Mouse (Mus musculus): ENCODE data around the gene Klhl11. TPM values are rescaled to one million over a fixed set of nuclear protein-coding genes. Genes with fewer than 3 reads are reported as not detected.

Klhl11 gene
- polyA plus RNA-seq, 1 experiment from 2014 or later: 10.9 TPM

DNA sequence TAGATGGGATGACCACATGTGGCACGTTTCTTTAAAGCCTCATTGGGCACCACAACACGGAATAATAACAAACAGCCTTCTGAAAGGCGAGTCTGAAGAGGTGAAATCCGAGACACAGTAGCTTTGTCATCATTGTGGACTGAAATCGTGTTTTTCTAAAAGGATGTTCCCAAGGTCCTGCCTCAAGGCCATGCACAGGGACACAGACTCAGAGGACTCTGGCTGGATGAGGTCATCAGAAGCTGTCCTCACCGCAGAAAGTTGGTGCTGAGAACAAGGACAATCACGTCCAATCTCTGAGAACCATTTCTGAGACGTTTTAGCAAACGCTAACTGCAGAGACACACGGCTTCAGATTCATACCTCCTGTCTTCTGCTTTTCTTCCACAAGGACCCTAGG, 41.2 kb upstream of the Klhl11 start:
- no peak overlapping the region for H3K27ac ChIP-seq (ENCODE audit: low read depth)
- DNase-seq: no peak
- ATAC-seq (ENCODE audit: insufficient read depth): no peak
- no peaks in the 10 kb centered on the region for H3K4me1 ChIP-seq (ENCODE audit: insufficient read depth)
- H3K4me2 ChIP-seq: no peak overlapping the region
- H3K9ac ChIP-seq: no peak overlapping the region
- WGBS: 77% methylated on average over 10 of the region's 10 CpGs
- no peaks in the 10 kb centered on the region for H3K9me3 ChIP-seq (ENCODE audit: low read depth, low read length)
- H3K27me3 ChIP-seq (ENCODE audit: insufficient read depth, low read length): no peaks in the 10 kb centered on the region
- peaks cover 91% of the 10 kb centered on the region for H3K36me3 ChIP-seq (ENCODE audit: insufficient read depth)
- H3K4me3 ChIP-seq (ENCODE audit: low read depth, low read length): no peak overlapping the region
- no peak for TF ChIP-seq CTCF (IDR thresholded peaks at IDR 0.05; ENCODE audit: low read depth)

DNA sequence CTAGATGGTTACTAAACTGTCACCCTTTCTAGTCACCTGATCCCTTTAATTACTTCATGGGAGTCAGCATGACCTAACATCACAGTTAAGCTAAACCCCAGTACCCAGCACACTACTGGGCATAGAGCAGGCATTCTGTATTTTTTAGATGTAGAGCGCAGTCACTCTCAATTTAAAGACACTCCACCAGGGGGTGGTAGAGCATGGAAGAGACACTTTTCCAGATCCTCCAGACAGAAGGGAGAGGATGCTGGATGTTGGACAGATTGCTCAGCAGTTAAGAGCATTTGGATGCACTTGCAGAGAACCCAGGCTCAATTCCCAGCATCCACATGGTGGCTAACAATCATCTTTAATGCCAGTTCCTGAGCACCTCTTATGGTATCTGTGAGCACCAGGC, 39.8 kb upstream of the Klhl11 start:
- peak; percentile 57 for TF ChIP-seq CTCF (IDR thresholded peaks at IDR 0.05; ENCODE audit: low read depth)
- Histone ChIP-seq H3K27ac (ENCODE audit: low read depth) (no peak overlapping the region), H3K4me2 (no peak overlapping the region), H3K27me3 (ENCODE audit: insufficient read depth, low read length) (no peaks in the 10 kb centered on the region), H3K4me3 (ENCODE audit: low read depth, low read length) (no peak overlapping the region), H3K4me1 (ENCODE audit: insufficient read depth) (no peaks in the 10 kb centered on the region), H3K9me3 (ENCODE audit: low read depth, low read length) (no peaks in the 10 kb centered on the region), H3K36me3 (ENCODE audit: insufficient read depth) (peaks cover 87% of the 10 kb centered on the region), H3K9ac (no peak overlapping the region)
- 87% methylated on average over 1 of the region's 1 CpGs for WGBS
- ATAC-seq (ENCODE audit: insufficient read depth): no peak
- peak; percentile 57 for DNase-seq

DNA sequence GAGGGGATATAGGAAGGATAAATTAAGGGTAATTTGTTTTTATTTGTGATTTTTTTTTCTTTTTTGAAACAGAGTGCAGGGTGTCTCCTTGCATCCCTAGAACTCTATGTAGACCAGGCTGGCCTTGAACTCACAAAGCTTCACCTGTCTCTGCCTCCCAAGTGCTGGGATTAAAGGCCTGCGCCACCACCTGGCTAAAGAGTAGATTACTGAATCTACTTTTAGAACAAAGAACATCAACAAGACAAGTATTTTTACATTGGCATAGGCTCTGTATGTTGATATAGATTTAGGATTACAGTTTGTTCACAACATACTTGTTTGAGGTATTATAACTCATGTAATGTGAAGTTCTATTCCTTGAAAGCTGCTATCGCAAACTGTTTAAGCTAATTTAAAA, 38.0 kb upstream of the Klhl11 start:
- no peak for DNase-seq
- WGBS: 94% methylated on average over 2 of the region's 2 CpGs
- TF ChIP-seq CTCF (IDR thresholded peaks at IDR 0.05; ENCODE audit: low read depth): no peak
- Histone ChIP-seq H3K4me2 (no peak overlapping the region), H3K9me3 (ENCODE audit: low read depth, low read length) (no peaks in the 10 kb centered on the region), H3K36me3 (ENCODE audit: insufficient read depth) (peaks cover 86% of the 10 kb centered on the region), H3K4me1 (ENCODE audit: insufficient read depth) (no peaks in the 10 kb centered on the region), H3K27ac (ENCODE audit: low read depth) (no peak overlapping the region), H3K27me3 (ENCODE audit: insufficient read depth, low read length) (no peaks in the 10 kb centered on the region), H3K4me3 (ENCODE audit: low read depth, low read length) (no peak overlapping the region), H3K9ac (no peak overlapping the region)
- no peak for ATAC-seq (ENCODE audit: insufficient read depth)

DNA sequence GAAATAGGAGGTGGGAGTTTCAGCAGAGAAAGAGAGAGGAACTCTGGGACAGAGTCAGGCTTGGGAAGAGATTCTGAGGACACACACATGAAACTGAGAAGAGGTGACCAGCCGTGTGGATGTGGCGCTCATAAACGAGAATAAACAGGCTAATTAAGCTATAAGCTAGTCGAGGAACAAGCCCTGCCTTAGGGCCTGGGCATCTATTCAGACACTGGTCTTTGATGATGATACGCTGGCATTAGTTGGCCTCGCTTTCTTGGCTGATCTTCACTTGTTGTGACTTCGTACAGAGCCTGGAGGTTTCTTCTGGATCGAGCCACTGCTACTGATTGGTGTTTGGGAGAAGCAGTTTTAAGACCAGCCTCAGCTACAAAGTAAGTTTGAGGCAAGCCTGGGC, 33.5 kb upstream of the Klhl11 start:
- ATAC-seq (ENCODE audit: insufficient read depth) (no peak), DNase-seq (no peak)
- H3K36me3 ChIP-seq (ENCODE audit: insufficient read depth): peaks cover 87% of the 10 kb centered on the region
- H3K4me1 ChIP-seq (ENCODE audit: insufficient read depth): no peaks in the 10 kb centered on the region
- H3K4me3 ChIP-seq (ENCODE audit: low read depth, low read length): no peak overlapping the region
- no peak overlapping the region for H3K4me2 ChIP-seq
- H3K9me3 ChIP-seq (ENCODE audit: low read depth, low read length): no peaks in the 10 kb centered on the region
- WGBS: 94% methylated on average over 8 of the region's 8 CpGs
- H3K9ac ChIP-seq: no peak overlapping the region
- H3K27ac ChIP-seq (ENCODE audit: low read depth): no peak overlapping the region
- H3K27me3 ChIP-seq (ENCODE audit: insufficient read depth, low read length): no peaks in the 10 kb centered on the region
- TF ChIP-seq CTCF (IDR thresholded peaks at IDR 0.05; ENCODE audit: low read depth): no peak

DNA sequence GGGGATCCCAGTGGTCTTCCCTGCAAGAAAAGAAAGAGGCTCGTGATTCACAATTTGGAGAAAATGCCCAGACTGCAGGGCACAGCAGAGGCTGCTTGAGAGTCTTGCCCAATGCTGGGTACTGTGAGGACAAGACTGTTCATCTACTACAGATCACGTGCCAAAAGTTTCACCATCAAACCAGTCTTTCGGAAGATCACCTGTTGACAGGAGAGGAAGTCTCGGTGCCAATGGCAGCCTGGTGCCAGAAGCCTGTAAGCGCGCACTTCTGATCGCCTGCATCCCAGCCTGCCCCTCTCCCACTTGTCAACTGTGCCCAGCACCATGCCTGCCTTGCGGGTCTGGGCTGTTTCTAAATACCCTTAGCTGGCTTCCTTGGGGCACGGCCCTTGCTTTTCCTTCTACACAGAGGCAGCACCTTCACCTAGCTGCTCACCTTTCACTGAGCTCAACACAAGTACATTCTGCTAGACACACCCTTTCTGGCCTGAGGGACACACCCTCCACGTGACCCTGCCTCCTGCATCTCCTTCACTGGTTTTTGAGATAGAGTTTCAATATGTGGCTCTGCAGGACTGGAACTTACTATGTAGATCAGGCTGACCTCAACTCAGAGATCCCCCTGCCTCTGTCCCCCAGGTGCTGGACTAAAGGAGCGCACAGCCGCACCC, 32.6 kb upstream of the Klhl11 start:
- Histone ChIP-seq H3K4me2 (no peak overlapping the region), H3K27me3 (ENCODE audit: insufficient read depth, low read length) (no peaks in the 10 kb centered on the region), H3K36me3 (ENCODE audit: insufficient read depth) (peaks cover 90% of the 10 kb centered on the region), H3K9ac (no peak overlapping the region), H3K4me1 (ENCODE audit: insufficient read depth) (no peaks in the 10 kb centered on the region), H3K9me3 (ENCODE audit: low read depth, low read length) (no peaks in the 10 kb centered on the region), H3K27ac (ENCODE audit: low read depth) (no peak overlapping the region), H3K4me3 (ENCODE audit: low read depth, low read length) (no peak overlapping the region)
- ATAC-seq (ENCODE audit: insufficient read depth): no peak
- TF ChIP-seq CTCF (IDR thresholded peaks at IDR 0.05; ENCODE audit: low read depth): no peak
- DNase-seq: no peak
- 95% methylated on average over 12 of the region's 12 CpGs for WGBS

DNA sequence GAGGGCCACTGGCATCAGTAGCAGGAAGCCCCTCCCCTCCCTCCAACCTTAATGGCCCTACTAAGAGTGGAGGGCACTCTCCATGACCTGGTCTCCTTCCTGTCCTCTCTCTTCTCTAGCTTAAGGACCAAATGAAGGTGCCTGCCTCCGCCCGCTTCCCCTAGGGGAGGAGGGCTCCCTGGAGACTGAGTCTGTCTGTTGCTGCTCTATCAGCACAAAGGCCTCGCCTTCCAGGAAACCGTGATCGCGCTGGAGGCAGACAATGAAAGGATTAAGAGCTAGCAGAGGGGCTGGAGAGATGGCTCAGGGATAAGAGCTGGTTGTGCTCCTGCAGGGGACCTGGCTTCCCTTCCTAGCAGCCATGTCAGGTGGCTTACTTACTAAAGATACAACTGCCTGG, 28.8 kb upstream of the Klhl11 start:
- ATAC-seq (ENCODE audit: insufficient read depth) (no peak), DNase-seq (no peak)
- TF ChIP-seq CTCF (IDR thresholded peaks at IDR 0.05; ENCODE audit: low read depth): no peak
- no peaks in the 10 kb centered on the region for H3K4me1 ChIP-seq (ENCODE audit: insufficient read depth)
- H3K4me2 ChIP-seq: no peak overlapping the region
- H3K36me3 ChIP-seq (ENCODE audit: insufficient read depth): peaks cover 91% of the 10 kb centered on the region
- no peak overlapping the region for H3K9ac ChIP-seq
- H3K9me3 ChIP-seq (ENCODE audit: low read depth, low read length): no peaks in the 10 kb centered on the region
- H3K27ac ChIP-seq (ENCODE audit: low read depth): no peak overlapping the region
- WGBS: 52% methylated on average over 6 of the region's 6 CpGs
- H3K27me3 ChIP-seq (ENCODE audit: insufficient read depth, low read length): no peaks in the 10 kb centered on the region
- H3K4me3 ChIP-seq (ENCODE audit: low read depth, low read length): no peak overlapping the region

DNA sequence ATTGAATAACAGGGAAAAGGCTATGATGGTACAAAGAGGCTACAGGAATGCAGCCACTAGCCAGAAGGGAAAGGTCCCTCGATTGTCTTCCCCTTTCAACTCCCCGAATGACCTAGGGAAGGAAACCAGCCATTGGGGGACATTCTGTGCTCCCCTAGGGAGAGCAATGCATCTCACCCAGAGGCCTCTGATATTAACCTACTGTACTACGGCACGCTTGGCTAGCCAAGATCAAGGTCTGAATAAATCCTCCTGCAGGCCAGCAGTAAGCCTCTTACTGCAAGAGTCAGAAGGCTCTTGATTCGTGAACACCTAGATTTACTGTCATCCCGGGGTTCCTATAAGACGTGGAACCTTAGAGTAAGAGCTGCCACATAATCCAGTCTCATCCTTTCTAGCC, 28.1 kb upstream of the Klhl11 start:
- no peak overlapping the region for H3K4me2 ChIP-seq
- peaks cover 91% of the 10 kb centered on the region for H3K36me3 ChIP-seq (ENCODE audit: insufficient read depth)
- no peak for TF ChIP-seq CTCF (IDR thresholded peaks at IDR 0.05; ENCODE audit: low read depth)
- no peak for ATAC-seq (ENCODE audit: insufficient read depth)
- no peak overlapping the region for H3K27ac ChIP-seq (ENCODE audit: low read depth)
- H3K4me3 ChIP-seq (ENCODE audit: low read depth, low read length): no peak overlapping the region
- 88% methylated on average over 7 of the region's 7 CpGs for WGBS
- no peaks in the 10 kb centered on the region for H3K4me1 ChIP-seq (ENCODE audit: insufficient read depth)
- no peaks in the 10 kb centered on the region for H3K27me3 ChIP-seq (ENCODE audit: insufficient read depth, low read length)
- no peaks in the 10 kb centered on the region for H3K9me3 ChIP-seq (ENCODE audit: low read depth, low read length)
- no peak overlapping the region for H3K9ac ChIP-seq
- no peak for DNase-seq
